Mouse (Mus musculus): ENCODE measurements at regions not wholly inside any gene's neighbourhood (a gene's known extent, or its start where the extent isn't known, plus 50 kb on each side); places are given as distances from the start of the nearest gene placed in this dataset.

- TF ChIP-seq CTCF (IDR thresholded peaks at IDR 0.05; ENCODE audit: low read depth) (no peak), EP300 (IDR thresholded peaks at IDR 0.05; ENCODE audit: low read depth) (no peak)
These were observed 59.9 kb upstream of the Vtcn1 start for GRCm38 (mm10) chr3:100765323-100765722.
